Mouse (Mus musculus) MEL (cell line): ENCODE results near the gene Chek1.
A peak's percentile ranks its signal among the peaks of the same experiment; 100 is the strongest.

ENCODE experiments used
- BHLHE40 ChIP-seq: IDR thresholded peaks from 2 replicates; pipeline ENCODE4 v1.6.1; 2012; ENCODE audit warnings: low read depth, mild to moderate bottlenecking, inconsistent platforms, low read length, improper control_type of control experiment, borderline replicate concordance
- CTCF ChIP-seq, 3 experiments: IDR thresholded peaks in 2 of 3; conservative IDR thresholded peaks in 1 of 3; 2 replicates each; pipeline ENCODE4 v1.5.1; 2011 to 2012; ENCODE audit warnings: low read length in 3 of 3, low read depth in 2 of 3, mild to moderate bottlenecking in 2 of 3, improper control_type of control experiment in 1 of 3, inconsistent platforms in 1 of 3, mixed read lengths in 1 of 3, moderate library complexity in 1 of 3; ENCODE audit not compliant: control insufficient read depth in 1 of 3, insufficient read depth in 1 of 3, poor library complexity in 1 of 3, severe bottlenecking in 1 of 3
- EP300 ChIP-seq, 2 experiments: IDR thresholded peaks; 2 replicates each; pipeline ENCODE4 v1.6.1; 2011; ENCODE audit warnings: improper control_type of control experiment in 2 of 2, low read length in 2 of 2, low read depth in 1 of 2, mild to moderate bottlenecking in 1 of 2
- MAFK ChIP-seq: IDR thresholded peaks from 2 replicates; pipeline ENCODE4 v1.6.1; 2011; ENCODE audit warnings: low read depth, mild to moderate bottlenecking, low read length, improper control_type of control experiment, borderline replicate concordance
- NELFE ChIP-seq: IDR thresholded peaks from 2 replicates; pipeline ENCODE4 v1.6.1; 2011; ENCODE audit warnings: low read depth, low read length, improper control_type of control experiment
- POLR2A ChIP-seq, 2 experiments: IDR thresholded peaks; 2 replicates each; pipeline ENCODE4 v1.6.1; 2011 to 2012; ENCODE audit warnings: low read length in 2 of 2, mild to moderate bottlenecking in 2 of 2, control low read depth in 1 of 2, improper control_type of control experiment in 1 of 2, low read depth in 1 of 2, moderate library complexity in 1 of 2; ENCODE audit not compliant: control insufficient read depth in 1 of 2, insufficient read depth in 1 of 2, poor library complexity in 1 of 2
- RCOR1 ChIP-seq: IDR thresholded peaks from 2 replicates; pipeline ENCODE4 v1.6.1; 2012; ENCODE audit warnings: low read depth, mild to moderate bottlenecking, inconsistent platforms, low read length, improper control_type of control experiment
- TAL1 ChIP-seq: IDR thresholded peaks from 2 replicates; pipeline ENCODE4 v1.6.1; 2012; ENCODE audit warnings: mild to moderate bottlenecking, inconsistent platforms, low read length, moderate library complexity, mixed read lengths
- TBP ChIP-seq: IDR thresholded peaks from 2 replicates; pipeline ENCODE4 v1.8.0; 2011; ENCODE audit warnings: low read depth, low read length, improper control_type of control experiment
- ZMIZ1 ChIP-seq: IDR thresholded peaks from 2 replicates; pipeline ENCODE4 v1.6.1; 2012; ENCODE audit warnings: low read depth, mild to moderate bottlenecking, inconsistent platforms, low read length, improper control_type of control experiment, moderate library complexity
- ZNF384 ChIP-seq: IDR thresholded peaks from 2 replicates; pipeline ENCODE4 v1.6.1; 2012; ENCODE audit warnings: low read depth, mild to moderate bottlenecking, inconsistent platforms, low read length, improper control_type of control experiment

DNA sequence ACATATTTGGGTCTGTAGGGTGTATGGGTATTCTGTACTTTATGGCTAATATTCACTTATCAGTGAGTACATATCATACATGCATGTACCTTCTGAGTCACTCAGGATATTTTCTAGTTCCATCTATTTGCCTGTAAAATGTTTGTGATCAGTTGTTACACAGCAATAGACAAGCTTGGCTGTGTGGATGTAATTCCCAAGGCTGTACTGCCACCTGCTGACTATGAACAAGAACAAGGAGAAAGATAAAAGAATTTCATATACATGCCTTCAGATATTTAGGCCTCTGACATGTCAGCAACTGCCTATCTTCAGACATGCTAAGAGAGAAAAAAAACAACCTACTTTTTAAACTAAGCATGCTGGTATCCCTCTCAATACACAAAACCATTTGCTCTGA lies 39.5 kb downstream of the Chek1 start:
- no peak for TF ChIP-seq ZMIZ1
- no peak for TF ChIP-seq POLR2A (IDR thresholded peaks at IDR 0.05; ENCODE audit: control insufficient read depth in 1 of 2, insufficient read depth in 1 of 2, low read depth in 1 of 2, low read length in 2 of 2, poor library complexity in 1 of 2)
- no peak for TF ChIP-seq NELFE
- TF ChIP-seq MAFK: no peak
- TF ChIP-seq TBP: no peak
- TF ChIP-seq ZNF384: no peak
- TF ChIP-seq BHLHE40: no peak
- TF ChIP-seq EP300 (IDR thresholded peaks at IDR 0.05; ENCODE audit: low read depth in 1 of 2, low read length in 2 of 2): no peak
- peak in 2 of 3 experiments; percentile 28 to 62; a peak in 3 of 6 replicates for TF ChIP-seq CTCF (IDR thresholded peaks at IDR 0.05 in 2 of 3, conservative IDR thresholded peaks at IDR 0.05 in 1 of 3; ENCODE audit: control insufficient read depth in 1 of 3, insufficient read depth in 1 of 3, low read depth in 2 of 3, low read length in 3 of 3, poor library complexity in 1 of 3, severe bottlenecking in 1 of 3)
- no peak for TF ChIP-seq RCOR1
- no peak for TF ChIP-seq TAL1
